Mouse (Mus musculus) midbrain, embryonic 13.5 days (tissue): ENCODE measurements around the gene Rtl1. TPM values are rescaled to one million over a fixed set of nuclear protein-coding genes. Genes with fewer than 3 reads are reported as not detected.

ENCODE experiments used
- ATAC-seq: fragments of 200-750 bp; cut with Nextera tagmentation; 2 replicates; pipeline ENCODE4 v1.8.0; 2017; ENCODE audit warnings: mild to moderate bottlenecking, moderate TSS enrichment, moderate library complexity
- H3K27ac ChIP-seq: fragments of 300-500 bp; sonication (generic); 2 replicates; pipeline ENCODE4 v1.5.1; 2015; ENCODE audit warnings: inconsistent platforms, mild to moderate bottlenecking, moderate library complexity
- H3K27me3 ChIP-seq: fragments of 300-500 bp; sonication (generic); 2 replicates; pipeline ENCODE4 v1.6.1; 2015; ENCODE audit warnings: mild to moderate bottlenecking, inconsistent platforms
- H3K36me3 ChIP-seq: fragments of 300-500 bp; sonication (generic); 2 replicates; pipeline ENCODE4 v1.6.1; 2015; ENCODE audit warnings: mild to moderate bottlenecking, inconsistent platforms
- H3K4me1 ChIP-seq: fragments of 300-500 bp; sonication (generic); replicated peaks from 2 replicates; pipeline ENCODE4 v1.6.1; 2015; ENCODE audit warnings: inconsistent platforms
- H3K4me2 ChIP-seq: fragments of 300-500 bp; sonication (generic); replicated peaks from 2 replicates; pipeline ENCODE4 v1.6.1; 2015; ENCODE audit warnings: moderate library complexity, mild to moderate bottlenecking, inconsistent platforms
- H3K4me3 ChIP-seq: fragments of 300-500 bp; sonication (generic); replicated peaks from 2 replicates; pipeline ENCODE4 v1.5.1; 2015; ENCODE audit warnings: mild to moderate bottlenecking, inconsistent platforms
- H3K9ac ChIP-seq: fragments of 300-500 bp; sonication (generic); replicated peaks from 2 replicates; pipeline ENCODE4 v1.6.1; 2015; ENCODE audit warnings: mild to moderate bottlenecking, inconsistent platforms
- H3K9me3 ChIP-seq: fragments of 300-500 bp; sonication (generic); 2 replicates; pipeline ENCODE4 v1.6.1; 2016; ENCODE audit warnings: mild to moderate bottlenecking, inconsistent platforms
- WGBS: fragments of 180-500 bp; shearing (Covaris S2); methylation state at CpG from one replicate; pipeline ENCODE4 v1.1.7; 2015; 5-methylcytosine and 5-hydroxymethylcytosine counted together
- polyA plus RNA-seq: library from polyadenylated mRNA; unstranded; fragments of >200 nt; fragmentation: Nextera tagmentation; extraction: Ambion mirVana; gene quantifications from 2 replicates; pipeline ENCODE4 v1.2.1, GENCODE M21; 2015

The Rtl1 gene
- polyA plus RNA-seq, 1 experiment from 2014 or later: 1.5 TPM

- Histone ChIP-seq H3K9me3 (no peaks in the 10 kb centered on the region), H3K4me2 (no peak overlapping the region), H3K27ac (peak overlapping the region; percentile 57), H3K4me1 (peaks cover 66% of the 10 kb centered on the region), H3K36me3 (peaks cover 49% of the 10 kb centered on the region), H3K4me3 (no peak overlapping the region), H3K9ac (no peak overlapping the region), H3K27me3 (no peaks in the 10 kb centered on the region)
- WGBS: 9% methylated on average over 10 of the region's 10 CpGs
- ATAC-seq: peak; percentile 40; the same call in 1 of the 2 replicates
These were observed 39.9 kb downstream of the Rtl1 start for GRCm38 (mm10) chr12:109560111-109560695.

GRCm38 (mm10) chr12:109558891-109559487, 41.1 kb downstream of the Rtl1 start:
- H3K27me3 ChIP-seq: no peaks in the 10 kb centered on the region
- H3K4me3 ChIP-seq: no peak overlapping the region
- peak overlapping the region; percentile 57 for H3K27ac ChIP-seq
- H3K4me1 ChIP-seq: peaks cover 75% of the 10 kb centered on the region
- peaks cover 50% of the 10 kb centered on the region for H3K36me3 ChIP-seq
- no peak overlapping the region for H3K9ac ChIP-seq
- no peak overlapping the region for H3K4me2 ChIP-seq
- ATAC-seq: 0 out of 2 replicates have a peak, but pooled peaks have one; percentile 17
- no peaks in the 10 kb centered on the region for H3K9me3 ChIP-seq
- 65% methylated on average over 7 of the region's 7 CpGs for WGBS

GRCm38 (mm10) chr12:109558226-109558824, 41.8 kb downstream of the Rtl1 start:
- ATAC-seq: peak; percentile 69
- no peak overlapping the region for H3K4me2 ChIP-seq
- no peak overlapping the region for H3K4me3 ChIP-seq
- no peaks in the 10 kb centered on the region for H3K27me3 ChIP-seq
- H3K4me1 ChIP-seq: peaks cover 79% of the 10 kb centered on the region
- H3K9ac ChIP-seq: no peak overlapping the region
- peak overlapping the region; percentile 57; the same call in 1 of the 2 replicates for H3K27ac ChIP-seq
- WGBS: 38% methylated on average over 12 of the region's 12 CpGs
- H3K9me3 ChIP-seq: no peaks in the 10 kb centered on the region
- peaks cover 43% of the 10 kb centered on the region for H3K36me3 ChIP-seq

- 62% methylated on average over 15 of the region's 15 CpGs for WGBS
- H3K4me3 ChIP-seq: no peak overlapping the region
- no peaks in the 10 kb centered on the region for H3K9me3 ChIP-seq
- H3K9ac ChIP-seq: no peak overlapping the region
- no peak overlapping the region for H3K27ac ChIP-seq
- no peak overlapping the region for H3K4me2 ChIP-seq
- H3K27me3 ChIP-seq: no peaks in the 10 kb centered on the region
- no peak for ATAC-seq
- peaks cover 56% of the 10 kb centered on the region for H3K36me3 ChIP-seq
- H3K4me1 ChIP-seq: peaks cover 73% of the 10 kb centered on the region
These were observed 44.2 kb downstream of the Rtl1 start for GRCm38 (mm10) chr12:109555837-109556409.

- Histone ChIP-seq H3K4me3 (no peak overlapping the region), H3K27ac (no peak overlapping the region), H3K9ac (no peak overlapping the region), H3K4me2 (no peak overlapping the region), H3K27me3 (no peaks in the 10 kb centered on the region), H3K9me3 (no peaks in the 10 kb centered on the region), H3K36me3 (peaks cover 69% of the 10 kb centered on the region), H3K4me1 (peaks cover 50% of the 10 kb centered on the region)
- ATAC-seq: no peak
- 28% methylated on average over 1 of the region's 1 CpGs for WGBS
These were observed 46.6 kb downstream of the Rtl1 start for GRCm38 (mm10) chr12:109553568-109553967.

GRCm38 (mm10) chr12:109552754-109553525, 47.2 kb downstream of the Rtl1 start:
- peak overlapping the region; percentile 51; the same call in 1 of the 2 replicates for H3K27ac ChIP-seq
- peaks cover 43% of the 10 kb centered on the region for H3K4me1 ChIP-seq
- H3K27me3 ChIP-seq: no peaks in the 10 kb centered on the region
- H3K36me3 ChIP-seq: peaks cover 69% of the 10 kb centered on the region
- ATAC-seq: peak; percentile 29
- H3K4me3 ChIP-seq: no peak overlapping the region
- no peak overlapping the region for H3K9ac ChIP-seq
- H3K4me2 ChIP-seq: no peak overlapping the region
- 26% methylated on average over 18 of the region's 18 CpGs for WGBS
- no peaks in the 10 kb centered on the region for H3K9me3 ChIP-seq

GRCm38 (mm10) chr12:109551771-109552170, 48.4 kb downstream of the Rtl1 start:
- Histone ChIP-seq H3K9me3 (no peaks in the 10 kb centered on the region), H3K4me3 (no peak overlapping the region), H3K36me3 (peaks cover 67% of the 10 kb centered on the region), H3K27me3 (no peaks in the 10 kb centered on the region), H3K27ac (no peak overlapping the region), H3K4me1 (peaks cover 49% of the 10 kb centered on the region), H3K9ac (no peak overlapping the region), H3K4me2 (no peak overlapping the region)
- ATAC-seq: no peak
- 68% methylated on average over 2 of the region's 2 CpGs for WGBS

GRCm38 (mm10) chr12:109547085-109547484, 53.0 kb downstream of the Rtl1 start:
- Histone ChIP-seq H3K4me2 (no peak overlapping the region), H3K36me3 (peaks cover 55% of the 10 kb centered on the region), H3K4me1 (peaks cover 25% of the 10 kb centered on the region), H3K9me3 (peaks cover 7% of the 10 kb centered on the region), H3K9ac (no peak overlapping the region), H3K4me3 (no peak overlapping the region), H3K27me3 (0 out of 2 replicates have a peak, but pooled peaks cover 7% of the 10 kb centered on the region), H3K27ac (no peak overlapping the region)
- ATAC-seq: no peak
- 20% methylated on average over 2 of the region's 2 CpGs for WGBS

GRCm38 (mm10) chr12:109545875-109546732, 54.0 kb downstream of the Rtl1 start:
- peaks cover 50% of the 10 kb centered on the region for H3K36me3 ChIP-seq
- H3K4me3 ChIP-seq: no peak overlapping the region
- peak; percentile 64 for ATAC-seq
- H3K9ac ChIP-seq: no peak overlapping the region
- peak overlapping the region; percentile 22; the same call in 1 of the 2 replicates for H3K4me2 ChIP-seq
- H3K4me1 ChIP-seq: peaks cover 24% of the 10 kb centered on the region
- H3K27ac ChIP-seq: peak overlapping the region; percentile 39; the same call in 1 of the 2 replicates
- peaks cover 11% of the 10 kb centered on the region for H3K9me3 ChIP-seq
- WGBS: 29% methylated on average over 30 of the region's 30 CpGs
- 0 out of 2 replicates have a peak, but pooled peaks cover 7% of the 10 kb centered on the region for H3K27me3 ChIP-seq

GRCm38 (mm10) chr12:109543281-109543923, 56.7 kb downstream of the Rtl1 start:
- no peak overlapping the region for H3K4me2 ChIP-seq
- 91% methylated on average over 4 of the region's 4 CpGs for WGBS
- H3K36me3 ChIP-seq: peaks cover 34% of the 10 kb centered on the region
- 0 out of 2 replicates have a peak, but pooled peaks cover 7% of the 10 kb centered on the region for H3K27me3 ChIP-seq
- no peak for ATAC-seq
- peaks cover 24% of the 10 kb centered on the region for H3K4me1 ChIP-seq
- no peak overlapping the region for H3K4me3 ChIP-seq
- H3K9me3 ChIP-seq: peaks cover 28% of the 10 kb centered on the region
- H3K27ac ChIP-seq: no peak overlapping the region
- no peak overlapping the region for H3K9ac ChIP-seq
